Mouse (Mus musculus): ENCODE measurements at regions not wholly inside any gene's neighbourhood (a gene's known extent, or its start where the extent isn't known, plus 50 kb on each side); places are given as distances from the start of the nearest gene placed in this dataset.

GRCm38 (mm10) chr3:147814080-147814650, 962.0 kb downstream of the Ttll7 start:
- ATAC-seq (replicated peaks) = no peak
- Histone ChIP-seq H3K27ac (replicated peaks) (no peak overlapping the region), H3K9ac (replicated peaks) (no peak overlapping the region), H3K36me3 (no peaks in the 10 kb centered on the region), H3K4me1 (no peaks in the 10 kb centered on the region), H3K4me2 (replicated peaks) (no peak overlapping the region), H3K4me3 (no peak overlapping the region), H3K9me3 (no peaks in the 10 kb centered on the region), H3K27me3 (no peaks in the 10 kb centered on the region)

- no peaks in the 10 kb centered on the region for H3K9me3 ChIP-seq
- no peak overlapping the region for H3K9ac ChIP-seq (replicated peaks)
- no peak for ATAC-seq (replicated peaks)
- no peak overlapping the region for H3K27ac ChIP-seq (replicated peaks)
- 69% methylated on average over 4 of the region's 4 CpGs for WGBS
- no peaks in the 10 kb centered on the region for H3K36me3 ChIP-seq
- H3K4me1 ChIP-seq = no peaks in the 10 kb centered on the region
- no peak overlapping the region for H3K4me3 ChIP-seq
- H3K4me2 ChIP-seq (replicated peaks) = no peak overlapping the region
- no peaks in the 10 kb centered on the region for H3K27me3 ChIP-seq
These were observed 950.4 kb downstream of the Ttll7 start for GRCm38 (mm10) chr3:147802546-147802945.

- Histone ChIP-seq H3K27ac (replicated peaks) (no peak overlapping the region), H3K9me3 (no peaks in the 10 kb centered on the region), H3K4me3 (no peak overlapping the region), H3K4me1 (no peaks in the 10 kb centered on the region), H3K4me2 (replicated peaks) (no peak overlapping the region), H3K9ac (replicated peaks) (no peak overlapping the region), H3K36me3 (no peaks in the 10 kb centered on the region), H3K27me3 (no peaks in the 10 kb centered on the region)
- 82% methylated on average over 8 of the region's 8 CpGs for whole genome bisulfite sequencing
- ATAC-seq (replicated peaks) = no peak
These were observed 944.4 kb downstream of the Ttll7 start for GRCm38 (mm10) chr3:147796524-147796923.

GRCm38 (mm10) chr3:147795116-147795515, 942.9 kb downstream of the Ttll7 start:
- ATAC-seq (replicated peaks) = no peak
- Histone ChIP-seq H3K4me2 (replicated peaks) (no peak overlapping the region), H3K27ac (replicated peaks) (no peak overlapping the region), H3K9me3 (no peaks in the 10 kb centered on the region), H3K36me3 (no peaks in the 10 kb centered on the region), H3K4me3 (no peak overlapping the region), H3K27me3 (no peaks in the 10 kb centered on the region), H3K9ac (replicated peaks) (no peak overlapping the region), H3K4me1 (no peaks in the 10 kb centered on the region)

GRCm38 (mm10) chr3:147786555-147786954, 934.4 kb downstream of the Ttll7 start:
- H3K9ac ChIP-seq (replicated peaks) = no peak overlapping the region
- no peaks in the 10 kb centered on the region for H3K27me3 ChIP-seq
- no peaks in the 10 kb centered on the region for H3K36me3 ChIP-seq
- H3K4me3 ChIP-seq = no peak overlapping the region
- no peaks in the 10 kb centered on the region for H3K4me1 ChIP-seq
- WGBS = 45% methylated on average over 2 of the region's 2 CpGs
- H3K27ac ChIP-seq (replicated peaks) = no peak overlapping the region
- ATAC-seq (replicated peaks) = no peak
- no peak overlapping the region for H3K4me2 ChIP-seq (replicated peaks)
- H3K9me3 ChIP-seq = no peaks in the 10 kb centered on the region

- peaks cover 15% of the 10 kb centered on the region for H3K4me1 ChIP-seq
- no peaks in the 10 kb centered on the region for H3K9me3 ChIP-seq
- no peak overlapping the region for H3K4me2 ChIP-seq (replicated peaks)
- no peaks in the 10 kb centered on the region for H3K36me3 ChIP-seq
- H3K27ac ChIP-seq (replicated peaks) = peak overlapping the region; percentile 3; the same call in 1 of the 2 replicates
- no peaks in the 10 kb centered on the region for H3K27me3 ChIP-seq
- H3K9ac ChIP-seq (replicated peaks) = no peak overlapping the region
- peak; percentile 64; the same call in 1 of the 2 replicates for ATAC-seq (replicated peaks)
- no peak overlapping the region for H3K4me3 ChIP-seq
- WGBS = 21% methylated on average over 1 of the region's 1 CpGs
These were observed 898.6 kb downstream of the Ttll7 start for GRCm38 (mm10) chr3:147750842-147751191.

GRCm38 (mm10) chr3:147749939-147750841, 898.0 kb downstream of the Ttll7 start:
- Histone ChIP-seq H3K36me3 (no peaks in the 10 kb centered on the region), H3K9me3 (no peaks in the 10 kb centered on the region), H3K27ac (replicated peaks) (peak overlapping the region; percentile 27; the same call in 1 of the 2 replicates), H3K9ac (replicated peaks) (no peak overlapping the region), H3K27me3 (no peaks in the 10 kb centered on the region), H3K4me3 (no peak overlapping the region), H3K4me1 (peaks cover 15% of the 10 kb centered on the region), H3K4me2 (replicated peaks) (peak overlapping the region; percentile 15; the same call in 1 of the 2 replicates)
- 15% methylated on average over 12 of the region's 12 CpGs for WGBS
- peak; percentile 64 for ATAC-seq (replicated peaks)

GRCm38 (mm10) chr3:147749442-147749841, 897.3 kb downstream of the Ttll7 start:
- no peak; the same call in 1 of the 2 replicates for ATAC-seq (replicated peaks)
- H3K27ac ChIP-seq (replicated peaks) = no peak overlapping the region
- no peak overlapping the region for H3K4me3 ChIP-seq
- H3K27me3 ChIP-seq = no peaks in the 10 kb centered on the region
- H3K4me1 ChIP-seq = peaks cover 15% of the 10 kb centered on the region
- no peaks in the 10 kb centered on the region for H3K36me3 ChIP-seq
- H3K9ac ChIP-seq (replicated peaks) = no peak overlapping the region
- no peaks in the 10 kb centered on the region for H3K9me3 ChIP-seq
- WGBS = 15% methylated on average over 5 of the region's 5 CpGs
- H3K4me2 ChIP-seq (replicated peaks) = no peak overlapping the region

GRCm38 (mm10) chr3:147736673-147737439, 884.7 kb downstream of the Ttll7 start:
- WGBS = 48% methylated on average over 6 of the region's 6 CpGs
- H3K36me3 ChIP-seq = no peaks in the 10 kb centered on the region
- ATAC-seq (replicated peaks) = no peak

GRCm38 (mm10) chr3:147716391-147716790, 864.2 kb downstream of the Ttll7 start:
- H3K27ac ChIP-seq (replicated peaks) = no peak overlapping the region
- no peak overlapping the region for H3K4me3 ChIP-seq
- H3K4me2 ChIP-seq (replicated peaks) = no peak overlapping the region
- no peak for ATAC-seq (replicated peaks)
- no peaks in the 10 kb centered on the region for H3K36me3 ChIP-seq
- no peak overlapping the region for H3K9ac ChIP-seq (replicated peaks)
- no peaks in the 10 kb centered on the region for H3K27me3 ChIP-seq
- no peaks in the 10 kb centered on the region for H3K9me3 ChIP-seq
- no peaks in the 10 kb centered on the region for H3K4me1 ChIP-seq
- 60% methylated on average over 4 of the region's 4 CpGs for WGBS

More at GRCm38 (mm10) chr3:147736673-147737439, 884.7 kb downstream of the Ttll7 start:
- Histone ChIP-seq H3K4me2 (replicated peaks) (no peak overlapping the region), H3K27ac (replicated peaks) (no peak overlapping the region), H3K9me3 (no peaks in the 10 kb centered on the region), H3K4me3 (no peak overlapping the region), H3K9ac (replicated peaks) (no peak overlapping the region), H3K27me3 (no peaks in the 10 kb centered on the region), H3K4me1 (peaks cover 4% of the 10 kb centered on the region; the same call in 1 of the 2 replicates)

GRCm38 (mm10) chr3:147707401-147707801, 855.2 kb downstream of the Ttll7 start:
- no peaks in the 10 kb centered on the region for H3K27me3 ChIP-seq
- no peaks in the 10 kb centered on the region for H3K36me3 ChIP-seq
- H3K4me1 ChIP-seq = no peaks in the 10 kb centered on the region
- H3K4me2 ChIP-seq (replicated peaks) = no peak overlapping the region
- no peak overlapping the region for H3K27ac ChIP-seq (replicated peaks)
- WGBS = 49% methylated on average over 4 of the region's 4 CpGs
- no peaks in the 10 kb centered on the region for H3K9me3 ChIP-seq
- no peak for ATAC-seq (replicated peaks)
- no peak overlapping the region for H3K9ac ChIP-seq (replicated peaks)
- no peak overlapping the region for H3K4me3 ChIP-seq

- Histone ChIP-seq H3K4me1 (no peaks in the 10 kb centered on the region), H3K9ac (replicated peaks) (no peak overlapping the region), H3K27me3 (no peaks in the 10 kb centered on the region), H3K9me3 (no peaks in the 10 kb centered on the region), H3K4me2 (replicated peaks) (no peak overlapping the region), H3K4me3 (no peak overlapping the region), H3K27ac (replicated peaks) (no peak overlapping the region), H3K36me3 (no peaks in the 10 kb centered on the region)
- ATAC-seq (replicated peaks) = no peak
- WGBS = 85% methylated on average over 2 of the region's 2 CpGs
These were observed 831.6 kb downstream of the Ttll7 start for GRCm38 (mm10) chr3:147683730-147684129.
